Mouse (Mus musculus) CH12F3 (cell line): ENCODE data around the gene Pde12.
"Not testable (repeated sequence)": the region's sequence is repeated elsewhere in the genome, so short reads cannot be mapped to it uniquely, and the experiment has no call there.

Experiments used
- in situ Hi-C: fragments of 300-500 bp; cut with MboI; formaldehyde crosslinking; loops from 2 replicates; pipeline ENCODE4 v1.14.3; 2020; ENCODE audit warnings: low sequenced_read_pairs

Gene Pde12

GRCm38 (mm10) chr14:26669292-26670073 is at the start of gene Pde12:
TSS of gene Pde12 (minus strand) at chr14:26669883.
- in situ Hi-C loops: no loop called here

- in situ Hi-C loops: not testable (repeated sequence)
Measured at GRCm38 (mm10) chr14:26705246-26705645, 35.6 kb upstream of the Pde12 start.

- in situ Hi-C loops: no loop called here
Measured at GRCm38 (mm10) chr14:26697912-26698311, 28.2 kb upstream of the Pde12 start.

- in situ Hi-C loops: no loop called here
Measured at GRCm38 (mm10) chr14:26692974-26693373, 23.3 kb upstream of the Pde12 start, which contains the start of gene Dnah12. TSS of gene Dnah12 (plus strand) at chr14:26693274.

- in situ Hi-C loops: no loop called here
Measured at GRCm38 (mm10) chr14:26691363-26691762, 21.7 kb upstream of the Pde12 start.

- in situ Hi-C loops: no loop called here
Measured at GRCm38 (mm10) chr14:26690727-26691126, 21.0 kb upstream of the Pde12 start.

GRCm38 (mm10) chr14:26675791-26676190 is 6.1 kb upstream of the Pde12 start:
- in situ Hi-C loops: no loop called here

- in situ Hi-C loops: no loop called here
Measured at GRCm38 (mm10) chr14:26675371-26675770, 5.7 kb upstream of the Pde12 start.

GRCm38 (mm10) chr14:26674476-26675169 is 4.9 kb upstream of the Pde12 start:
- in situ Hi-C loops: not testable (repeated sequence)

- in situ Hi-C loops: not testable (repeated sequence)
Measured at GRCm38 (mm10) chr14:26671870-26672615, 2.4 kb upstream of the Pde12 start.

GRCm38 (mm10) chr14:26670964-26671363 is 1.3 kb upstream of the Pde12 start:
- in situ Hi-C loops: no loop called here

- in situ Hi-C loops: no loop called here
Measured at GRCm38 (mm10) chr14:26668371-26669291, 1.1 kb downstream of the Pde12 start.

- in situ Hi-C loops: no loop called here
Measured at GRCm38 (mm10) chr14:26667991-26668370, 1.7 kb downstream of the Pde12 start.

- in situ Hi-C loops: no loop called here
Measured at GRCm38 (mm10) chr14:26663851-26664250, 5.8 kb downstream of the Pde12 start.

GRCm38 (mm10) chr14:26662488-26662887 is 7.2 kb downstream of the Pde12 start:
- in situ Hi-C loops: no loop called here

GRCm38 (mm10) chr14:26662016-26662415 is 7.7 kb downstream of the Pde12 start:
- in situ Hi-C loops: no loop called here

- in situ Hi-C loops: no loop called here
Measured at GRCm38 (mm10) chr14:26660233-26660632, 9.4 kb downstream of the Pde12 start.

GRCm38 (mm10) chr14:26658178-26658577 is 11.5 kb downstream of the Pde12 start:
- in situ Hi-C loops: loop anchor here (10.0 kb wide), 1 partner anchor 163 kb away; no protein-coding TSS in a partner anchor

GRCm38 (mm10) chr14:26651901-26652300 is 17.8 kb downstream of the Pde12 start:
- in situ Hi-C loops: loop anchor here (10.0 kb wide), 1 partner anchor 157 kb away; no protein-coding TSS in a partner anchor

- in situ Hi-C loops: no loop called here
Measured at GRCm38 (mm10) chr14:26647811-26648210, 21.9 kb downstream of the Pde12 start.
